Mouse (Mus musculus) limb, embryonic 11.5 days (tissue): ENCODE measurements around the gene Ddx25. TPM values are rescaled to one million over a fixed set of nuclear protein-coding genes. Genes with fewer than 3 reads are reported as not detected.

Experiments
- ATAC-seq: fragments of 200-750 bp; cut with Nextera tagmentation; 2 replicates; pipeline ENCODE4 v1.8.0; 2017; ENCODE audit warnings: low read depth; ENCODE audit not compliant: insufficient number of reproducible peaks, low FRiP score, low TSS enrichment
- DNase-seq: peaks from one replicate; pipeline ENCODE4 v3.0.0-alpha.2; 2015; ENCODE audit warnings: low spot score
- H3K27ac ChIP-seq: fragments of 300-500 bp; sonication (generic); replicated peaks from 2 replicates; pipeline ENCODE4 v1.5.1; 2014; ENCODE audit warnings: low read depth, mild to moderate bottlenecking, low read length
- H3K27me3 ChIP-seq: fragments of 300-500 bp; sonication (generic); 2 replicates; pipeline ENCODE4 v1.6.1; 2014; ENCODE audit warnings: mild to moderate bottlenecking, low read length, mixed read lengths; ENCODE audit not compliant: control insufficient read depth, insufficient read depth
- H3K36me3 ChIP-seq: fragments of 300-500 bp; sonication (generic); 2 replicates; pipeline ENCODE4 v1.6.1; 2014; ENCODE audit warnings: mild to moderate bottlenecking, low read length, moderate library complexity, mixed read lengths; ENCODE audit not compliant: control insufficient read depth, insufficient read depth
- H3K4me1 ChIP-seq: fragments of 300-500 bp; sonication (generic); 2 replicates; pipeline ENCODE4 v1.6.1; 2014; ENCODE audit warnings: low read length, mixed read lengths; ENCODE audit not compliant: control insufficient read depth, insufficient read depth
- H3K4me2 ChIP-seq: fragments of 300-500 bp; sonication (generic); 2 replicates; pipeline ENCODE4 v1.6.1; 2014; ENCODE audit warnings: low read depth, mild to moderate bottlenecking, moderate library complexity; ENCODE audit not compliant: severe bottlenecking
- H3K4me3 ChIP-seq: fragments of 300-500 bp; sonication (generic); 2 replicates; pipeline ENCODE4 v1.5.1; 2014; ENCODE audit warnings: low read depth, low read length
- H3K9ac ChIP-seq: fragments of 300-500 bp; sonication (generic); 2 replicates; pipeline ENCODE4 v1.6.1; 2014; ENCODE audit warnings: mild to moderate bottlenecking, low read length
- H3K9me3 ChIP-seq: fragments of 300-500 bp; sonication (generic); 2 replicates; pipeline ENCODE4 v1.6.1; 2016; ENCODE audit warnings: low read length; ENCODE audit not compliant: control insufficient read depth
- WGBS: fragments of 180-500 bp; shearing (Covaris S2); extraction: QIAGEN DNeasy Blood & Tissue Kit; methylation state at CpG from one replicate; pipeline ENCODE4 v1.1.7; 2014; 5-methylcytosine and 5-hydroxymethylcytosine counted together
- polyA plus RNA-seq: library from polyadenylated mRNA; unstranded; fragments of >200 nt; fragmentation: Nextera tagmentation; extraction: Ambion mirVana; gene quantifications from 2 replicates; pipeline ENCODE4 v1.2.1, GENCODE M21; 2014

The Ddx25 gene
- polyA plus RNA-seq, 1 experiment from 2014 or later: 4.6 TPM

DNA sequence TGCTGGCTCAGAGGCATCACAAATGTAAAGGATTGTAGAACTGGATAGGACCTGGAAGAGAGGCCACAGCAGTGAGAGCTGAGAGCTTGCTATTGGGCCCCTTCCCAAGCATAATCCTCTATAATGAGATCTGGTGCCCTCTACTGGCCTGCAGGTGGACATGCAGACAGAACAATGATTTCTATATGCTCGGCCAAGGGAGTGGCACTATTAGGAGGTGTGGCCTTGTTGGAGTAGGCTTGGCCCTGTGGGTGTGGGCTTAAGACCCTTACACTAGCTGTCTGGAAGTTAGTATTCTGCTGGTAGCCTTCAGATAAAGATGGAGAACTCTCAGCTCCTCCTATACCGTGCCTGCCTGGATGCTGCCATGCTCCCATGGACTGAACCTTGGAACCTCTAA is 23.2 kb downstream of the Ddx25 start:
- ATAC-seq: peak; percentile 76
- DNase-seq: peak; percentile 81
- Histone ChIP-seq H3K27ac (no peak overlapping the region), H3K4me1 (peaks cover 13% of the 10 kb centered on the region), H3K9me3 (no peaks in the 10 kb centered on the region), H3K4me3 (no peak overlapping the region), H3K9ac (no peak overlapping the region), H3K27me3 (no peaks in the 10 kb centered on the region), H3K4me2 (no peak overlapping the region), H3K36me3 (no peaks in the 10 kb centered on the region)
- WGBS: 1% methylated on average over 2 of the region's 2 CpGs

DNA sequence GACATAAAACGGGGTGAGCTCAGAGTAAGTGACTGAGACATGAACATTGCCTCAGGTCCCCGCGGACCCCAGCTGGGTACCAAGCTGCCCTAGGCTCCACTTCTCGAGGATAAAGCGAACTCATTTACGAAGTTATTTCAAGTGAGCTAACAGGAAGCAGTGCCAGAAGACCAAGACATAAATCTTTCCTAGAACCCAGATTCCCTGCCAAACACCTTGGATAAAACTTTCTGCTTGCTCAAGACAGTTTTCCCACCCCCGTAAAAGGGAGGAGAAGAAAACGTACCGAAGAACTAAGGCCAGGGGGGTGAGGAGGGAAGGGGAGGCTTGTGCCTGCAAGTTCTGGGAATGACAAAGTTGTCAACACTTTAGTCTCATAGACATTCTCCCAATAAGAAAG is 25.1 kb downstream of the Ddx25 start:
- peak overlapping the region; percentile 9 for H3K27ac ChIP-seq
- H3K4me2 ChIP-seq: no peak overlapping the region
- peaks cover 27% of the 10 kb centered on the region for H3K4me1 ChIP-seq
- no peaks in the 10 kb centered on the region for H3K27me3 ChIP-seq
- WGBS: 10% methylated on average over 9 of the region's 9 CpGs
- no peak overlapping the region for H3K9ac ChIP-seq
- no peaks in the 10 kb centered on the region for H3K36me3 ChIP-seq
- peak; percentile 27; the same call in 1 of the 2 replicates for ATAC-seq
- DNase-seq: peak; percentile 39
- H3K9me3 ChIP-seq: no peaks in the 10 kb centered on the region
- H3K4me3 ChIP-seq: no peak overlapping the region

DNA sequence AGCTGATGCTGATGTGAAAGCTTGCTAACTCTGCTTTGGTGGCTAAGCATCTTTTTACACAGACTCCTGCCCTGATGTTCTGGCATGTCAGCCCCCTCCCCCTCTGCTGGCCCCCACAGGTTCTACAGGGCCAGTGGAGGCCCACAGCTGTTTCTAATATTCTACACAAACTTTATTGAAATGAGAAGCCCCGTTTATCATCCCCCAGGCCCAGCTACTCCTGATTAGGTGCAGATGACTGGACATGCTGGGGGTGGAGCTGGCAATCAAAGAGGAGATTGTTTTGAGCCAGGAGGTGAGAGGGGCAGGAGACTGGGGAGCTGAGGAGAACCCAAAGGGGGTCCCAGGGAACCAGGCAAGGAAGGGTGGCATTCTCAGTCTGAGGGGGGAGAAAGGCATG is 28.5 kb downstream of the Ddx25 start:
- peak; percentile 82 for DNase-seq
- Histone ChIP-seq H3K27me3 (no peaks in the 10 kb centered on the region), H3K9me3 (no peaks in the 10 kb centered on the region), H3K4me2 (0 out of 2 replicates have a peak overlapping the region, but pooled peaks have one; percentile 15), H3K4me3 (no peak overlapping the region), H3K9ac (no peak overlapping the region), H3K36me3 (no peaks in the 10 kb centered on the region), H3K27ac (peak overlapping the region; percentile 9; the same call in 1 of the 2 replicates), H3K4me1 (peaks cover 24% of the 10 kb centered on the region)
- ATAC-seq: peak; percentile 73
- WGBS: 0% methylated on average over 1 of the region's 1 CpGs

DNA sequence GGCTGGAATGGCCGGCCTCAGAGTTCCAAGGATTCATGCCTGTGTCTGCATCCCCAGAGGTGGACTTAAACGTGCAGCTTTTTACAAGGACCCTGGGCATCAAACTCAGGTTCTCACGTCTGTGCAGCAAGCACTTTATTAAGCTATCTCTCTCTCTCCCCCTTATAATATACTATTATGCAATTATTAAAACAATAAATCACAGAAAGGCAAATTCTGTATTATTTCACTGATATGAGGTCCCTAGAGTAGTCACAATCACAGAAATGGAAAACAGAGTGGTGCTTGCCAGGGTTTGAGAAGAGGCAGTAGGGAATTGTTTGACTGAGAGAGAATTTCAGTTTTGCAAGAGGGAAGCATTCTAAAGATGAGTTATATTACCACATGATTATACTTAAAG is 29.2 kb downstream of the Ddx25 start:
- 17% methylated on average over 3 of the region's 3 CpGs for WGBS
- ATAC-seq (no peak), DNase-seq (no peak)
- no peak overlapping the region for H3K4me2 ChIP-seq
- H3K9me3 ChIP-seq: no peaks in the 10 kb centered on the region
- H3K9ac ChIP-seq: no peak overlapping the region
- no peak overlapping the region for H3K27ac ChIP-seq
- H3K4me1 ChIP-seq: peaks cover 26% of the 10 kb centered on the region
- no peak overlapping the region for H3K4me3 ChIP-seq
- H3K36me3 ChIP-seq: no peaks in the 10 kb centered on the region
- no peaks in the 10 kb centered on the region for H3K27me3 ChIP-seq

DNA sequence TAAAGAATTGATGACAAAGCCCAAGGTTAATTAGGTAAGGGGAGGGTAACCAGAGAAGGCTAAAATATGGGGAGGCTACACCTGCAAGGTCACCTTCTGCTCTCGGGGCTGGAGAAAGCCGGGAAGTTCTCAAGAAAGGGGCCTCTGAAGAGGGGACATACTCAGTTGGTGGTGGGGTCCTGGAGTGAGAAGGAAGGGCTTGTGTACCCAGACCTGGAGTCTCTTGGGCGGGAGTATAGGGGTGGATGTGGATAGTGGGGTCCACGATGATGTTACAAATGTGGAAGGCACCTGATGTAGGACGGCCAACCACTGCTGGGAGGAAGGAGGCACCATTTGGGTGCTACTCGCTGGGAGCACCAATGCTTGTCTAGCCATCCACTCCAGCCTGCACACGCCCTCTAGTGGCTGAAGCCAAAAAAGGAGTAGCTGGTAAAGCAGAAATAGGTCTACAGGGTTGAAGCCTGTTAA is 34.4 kb downstream of the Ddx25 start:
- no peak overlapping the region for H3K4me2 ChIP-seq
- H3K9me3 ChIP-seq: no peaks in the 10 kb centered on the region
- DNase-seq (peak; percentile 77), ATAC-seq (peak; percentile 79)
- H3K27ac ChIP-seq: peak overlapping the region; percentile 50
- H3K4me3 ChIP-seq: no peak overlapping the region
- WGBS: 19% methylated on average over 7 of the region's 7 CpGs
- no peaks in the 10 kb centered on the region for H3K36me3 ChIP-seq
- H3K9ac ChIP-seq: no peak overlapping the region
- H3K4me1 ChIP-seq: peaks cover 26% of the 10 kb centered on the region
- no peaks in the 10 kb centered on the region for H3K27me3 ChIP-seq

DNA sequence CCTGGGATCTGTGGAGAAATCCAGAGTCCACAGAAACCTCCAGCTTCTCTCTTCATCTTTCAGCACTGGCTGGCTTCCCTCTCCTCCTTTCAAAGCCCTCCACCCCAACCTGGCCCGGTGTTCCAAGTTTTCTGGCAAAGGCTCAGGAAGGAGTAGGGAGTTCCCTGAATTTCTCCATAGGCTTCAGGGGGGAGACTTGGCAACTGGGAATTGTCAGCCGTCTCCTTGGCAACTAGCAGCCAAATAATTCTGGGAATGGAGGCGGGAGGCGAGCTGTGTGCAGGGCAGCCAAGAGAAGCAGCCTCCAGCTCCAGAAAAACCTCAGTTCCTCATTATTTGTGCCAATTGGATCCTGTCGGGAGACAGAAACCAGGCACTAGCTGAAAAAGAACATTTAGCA is 34.8 kb downstream of the Ddx25 start:
- no peak overlapping the region for H3K4me2 ChIP-seq
- WGBS: 29% methylated on average over 5 of the region's 5 CpGs
- peaks cover 22% of the 10 kb centered on the region for H3K4me1 ChIP-seq
- H3K27ac ChIP-seq: peak overlapping the region; percentile 50; the same call in 1 of the 2 replicates
- ATAC-seq (peak; percentile 72; the same call in 1 of the 2 replicates), DNase-seq (peak; percentile 64)
- no peaks in the 10 kb centered on the region for H3K27me3 ChIP-seq
- no peak overlapping the region for H3K4me3 ChIP-seq
- 0 out of 2 replicates have a peak overlapping the region, but pooled peaks have one; percentile 19 for H3K9ac ChIP-seq
- no peaks in the 10 kb centered on the region for H3K9me3 ChIP-seq
- H3K36me3 ChIP-seq: no peaks in the 10 kb centered on the region

DNA sequence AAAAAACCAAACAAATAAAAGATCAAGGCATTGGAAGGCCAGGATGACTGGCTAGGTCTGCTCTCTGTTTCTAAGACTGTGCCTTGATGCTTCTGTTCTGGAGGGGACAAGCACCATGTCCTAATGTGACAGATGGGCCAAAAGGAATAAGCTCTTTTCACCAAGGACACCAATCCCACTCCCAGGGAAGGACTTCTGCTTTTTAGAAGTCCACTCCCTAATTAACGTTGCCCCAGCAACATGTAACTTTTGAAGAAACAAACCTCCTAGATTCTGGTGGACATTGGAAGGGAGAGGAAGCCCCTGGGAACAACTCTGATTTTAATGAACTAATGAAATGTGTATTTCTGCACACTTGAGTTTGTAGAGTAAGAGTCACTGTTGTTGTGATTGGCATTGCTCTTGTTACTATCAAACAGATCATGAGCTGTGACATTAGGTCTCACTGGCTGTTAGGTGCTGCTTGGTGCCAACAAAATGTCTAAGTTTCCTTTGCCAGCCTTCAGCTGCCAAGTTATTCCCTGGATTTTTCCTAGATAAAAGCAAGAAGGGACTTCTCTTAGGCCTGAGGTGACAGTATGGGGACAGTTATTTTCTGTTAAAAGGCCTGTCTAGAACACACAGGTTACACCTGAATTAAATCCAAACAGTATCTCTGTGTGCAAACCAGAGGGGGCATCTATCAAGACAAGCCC is 35.4 kb downstream of the Ddx25 start:
- no peak for DNase-seq
- H3K9me3 ChIP-seq: no peaks in the 10 kb centered on the region
- H3K27me3 ChIP-seq: no peaks in the 10 kb centered on the region
- peaks cover 22% of the 10 kb centered on the region for H3K4me1 ChIP-seq
- no peak for ATAC-seq
- 80% methylated on average over 1 of the region's 1 CpGs for WGBS
- H3K27ac ChIP-seq: peak overlapping the region; percentile 50; the same call in 1 of the 2 replicates
- H3K9ac ChIP-seq: 0 out of 2 replicates have a peak overlapping the region, but pooled peaks have one; percentile 19
- no peaks in the 10 kb centered on the region for H3K36me3 ChIP-seq
- no peak overlapping the region for H3K4me2 ChIP-seq
- H3K4me3 ChIP-seq: no peak overlapping the region

DNA sequence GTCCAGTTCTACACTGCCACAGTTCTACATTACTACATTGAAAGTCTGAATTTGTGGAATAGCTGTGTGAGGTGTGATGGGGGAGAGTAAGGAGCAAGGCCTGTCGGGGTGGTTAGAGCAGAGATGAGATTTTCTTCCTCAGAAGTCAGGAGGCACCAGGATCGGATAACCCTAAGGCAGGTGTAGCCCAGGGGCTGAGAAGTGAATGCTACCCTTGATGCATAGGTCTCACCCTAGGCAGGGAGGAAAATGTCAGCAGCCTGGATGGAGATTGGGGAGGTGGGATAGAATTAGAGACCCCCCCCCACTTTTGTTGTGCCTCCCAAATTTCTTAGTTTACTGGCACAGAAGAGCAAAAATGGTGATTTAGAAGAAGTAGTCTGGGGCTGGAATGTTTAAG is 36.1 kb downstream of the Ddx25 start:
- DNase-seq (no peak), ATAC-seq (no peak)
- 72% methylated on average over 2 of the region's 2 CpGs for WGBS
- Histone ChIP-seq H3K4me3 (no peak overlapping the region), H3K27ac (no peak overlapping the region), H3K4me1 (peaks cover 22% of the 10 kb centered on the region), H3K27me3 (no peaks in the 10 kb centered on the region), H3K9me3 (no peaks in the 10 kb centered on the region), H3K36me3 (no peaks in the 10 kb centered on the region), H3K4me2 (no peak overlapping the region), H3K9ac (no peak overlapping the region)
